Mouse (Mus musculus) neural tube, embryonic 14.5 days (tissue): ENCODE data around the gene Acaca. TPM values are rescaled to one million over a fixed set of nuclear protein-coding genes. Genes with fewer than 3 reads are reported as not detected.

Experiments used
- ATAC-seq: fragments of 200-750 bp; cut with Nextera tagmentation; 2 replicates; pipeline ENCODE4 v1.8.0; 2017; ENCODE audit warnings: low read depth, mild to moderate bottlenecking, moderate TSS enrichment, moderate library complexity
- H3K27ac ChIP-seq: fragments of 300-500 bp; sonication (generic); 2 replicates; pipeline ENCODE4 v1.5.1; 2014; ENCODE audit warnings: low read depth, mild to moderate bottlenecking, control low read depth, low read length, moderate library complexity, mixed read lengths
- H3K27me3 ChIP-seq: fragments of 300-500 bp; sonication (generic); 2 replicates; pipeline ENCODE4 v1.6.1; 2014; ENCODE audit warnings: low read length; ENCODE audit not compliant: control insufficient read depth, insufficient read depth
- H3K36me3 ChIP-seq: fragments of 300-500 bp; sonication (generic); 2 replicates; pipeline ENCODE4 v1.6.1; 2014; ENCODE audit warnings: low read length, mixed read lengths; ENCODE audit not compliant: control insufficient read depth, insufficient read depth
- H3K4me1 ChIP-seq: fragments of 300-500 bp; sonication (generic); 2 replicates; pipeline ENCODE4 v1.6.1; 2014; ENCODE audit warnings: low read length; ENCODE audit not compliant: control insufficient read depth, insufficient read depth
- H3K4me2 ChIP-seq: fragments of 300-500 bp; sonication (generic); 2 replicates; pipeline ENCODE4 v1.6.1; 2014; ENCODE audit warnings: mild to moderate bottlenecking, low read depth, low read length, control low read depth
- H3K4me3 ChIP-seq: fragments of 300-500 bp; sonication (generic); 2 replicates; pipeline ENCODE4 v1.5.1; 2014; ENCODE audit warnings: low read depth, low read length, control low read depth, mixed read lengths
- H3K9ac ChIP-seq: fragments of 300-500 bp; sonication (generic); replicated peaks from 2 replicates; pipeline ENCODE4 v1.6.1; 2014; ENCODE audit warnings: low read depth, mild to moderate bottlenecking, control low read depth, low read length, mixed read lengths
- H3K9me3 ChIP-seq: fragments of 300-500 bp; sonication (generic); 2 replicates; pipeline ENCODE4 v1.6.1; 2016; ENCODE audit warnings: low read length; ENCODE audit not compliant: control insufficient read depth
- WGBS: fragments of 180-500 bp; shearing (Covaris S2); extraction: QIAGEN DNeasy Blood & Tissue Kit; methylation state at CpG from one replicate; pipeline ENCODE4 v1.1.7; 2014; 5-methylcytosine and 5-hydroxymethylcytosine counted together
- polyA plus RNA-seq: library from polyadenylated mRNA; unstranded; fragments of >200 nt; fragmentation: Nextera tagmentation; extraction: Ambion mirVana; gene quantifications from 2 replicates; pipeline ENCODE4 v1.2.1, GENCODE M21; 2014

Acaca gene
- polyA plus RNA-seq, 1 experiment from 2014 or later: 38.8 TPM

- Histone ChIP-seq H3K4me1 (no peaks in the 10 kb centered on the region), H3K36me3 (no peaks in the 10 kb centered on the region), H3K4me2 (no peak overlapping the region), H3K4me3 (no peak overlapping the region), H3K27me3 (no peaks in the 10 kb centered on the region), H3K27ac (no peak overlapping the region), H3K9me3 (no peaks in the 10 kb centered on the region), H3K9ac (no peak overlapping the region)
- ATAC-seq: no peak
- 65% methylated on average over 3 of the region's 3 CpGs for WGBS
Observed at GRCm38 (mm10) chr11:84136453-84136852, 7.0 kb downstream of the Acaca start.

DNA sequence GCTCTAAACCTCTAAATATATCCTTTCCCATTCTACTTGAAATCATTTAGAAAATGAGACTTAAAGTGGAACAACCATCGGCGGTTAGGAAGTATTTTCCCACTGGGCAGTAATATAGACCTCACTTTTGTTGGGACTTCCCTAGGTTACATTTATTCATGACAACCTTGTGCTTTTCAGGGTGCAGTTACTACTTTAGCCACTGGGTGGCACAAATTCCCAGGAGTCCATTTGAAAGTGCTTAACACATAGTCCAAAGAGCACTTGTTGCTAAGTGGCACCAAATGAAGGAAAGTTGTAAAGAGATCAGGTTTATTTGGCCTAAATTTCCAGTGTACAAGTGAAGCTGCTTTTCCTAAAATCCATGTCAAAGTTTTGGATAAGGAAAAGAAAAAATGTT is 12.3 kb downstream of the Acaca start:
- no peak for ATAC-seq
- H3K27ac ChIP-seq: no peak overlapping the region
- H3K4me1 ChIP-seq: no peaks in the 10 kb centered on the region
- no peaks in the 10 kb centered on the region for H3K27me3 ChIP-seq
- no peaks in the 10 kb centered on the region for H3K36me3 ChIP-seq
- H3K9ac ChIP-seq: no peak overlapping the region
- H3K9me3 ChIP-seq: no peaks in the 10 kb centered on the region
- H3K4me2 ChIP-seq: no peak overlapping the region
- H3K4me3 ChIP-seq: no peak overlapping the region
- WGBS: 45% methylated on average over 2 of the region's 2 CpGs

DNA sequence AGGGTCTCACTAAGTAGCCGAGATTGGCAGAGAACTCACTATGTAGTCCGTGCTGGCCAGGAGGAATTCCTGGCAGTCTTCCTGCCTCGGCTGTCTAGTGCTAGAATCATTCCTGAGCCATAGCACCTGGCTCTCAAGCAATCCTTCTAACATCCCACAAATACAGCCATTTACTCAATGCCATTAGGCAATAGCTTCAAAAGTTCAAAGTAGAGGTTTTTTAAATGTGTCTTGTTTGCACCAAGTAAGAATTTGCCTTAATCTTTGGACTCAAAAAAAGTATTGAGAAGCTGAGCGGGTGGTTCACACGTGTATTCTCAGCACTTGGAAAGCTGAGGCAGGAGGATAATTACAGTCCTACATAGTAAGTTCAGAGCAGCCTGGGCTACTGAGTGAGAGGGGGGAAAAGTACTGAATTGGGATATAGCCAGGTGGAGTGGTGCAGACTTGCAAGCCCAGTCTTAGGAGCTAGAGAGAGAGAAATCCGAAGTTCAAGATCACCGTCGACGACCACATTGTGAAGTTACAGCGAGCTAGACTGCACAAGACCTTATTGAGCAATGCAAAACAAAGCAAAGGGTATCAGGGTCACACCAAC is 15.8 kb downstream of the Acaca start:
- Histone ChIP-seq H3K4me2 (no peak overlapping the region), H3K27ac (no peak overlapping the region), H3K9ac (no peak overlapping the region), H3K4me3 (no peak overlapping the region), H3K4me1 (no peaks in the 10 kb centered on the region), H3K36me3 (no peaks in the 10 kb centered on the region), H3K9me3 (no peaks in the 10 kb centered on the region), H3K27me3 (no peaks in the 10 kb centered on the region)
- ATAC-seq: no peak
- 72% methylated on average over 10 of the region's 10 CpGs for WGBS

DNA sequence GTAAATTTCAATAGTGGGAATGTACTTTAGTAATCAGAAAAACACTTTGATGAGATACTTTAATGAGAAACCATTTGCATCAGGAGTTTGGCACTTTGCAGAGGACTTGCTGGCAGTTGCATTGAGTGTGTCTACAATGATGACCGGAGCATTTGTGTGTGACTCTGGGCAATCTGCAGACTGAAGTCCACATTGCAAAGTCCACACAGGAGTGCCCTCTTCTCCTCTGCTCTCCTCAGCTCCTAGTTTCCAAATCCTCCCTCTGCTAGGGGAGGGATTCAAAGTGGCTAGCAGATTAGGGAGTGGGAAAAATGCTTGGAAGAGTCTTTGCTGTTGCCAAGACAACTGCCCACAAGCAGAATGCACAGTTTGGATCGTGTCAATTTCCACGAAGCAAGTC is 16.6 kb downstream of the Acaca start:
- Histone ChIP-seq H3K4me3 (no peak overlapping the region), H3K9me3 (no peaks in the 10 kb centered on the region), H3K27ac (no peak overlapping the region), H3K4me2 (no peak overlapping the region), H3K27me3 (no peaks in the 10 kb centered on the region), H3K4me1 (no peaks in the 10 kb centered on the region), H3K36me3 (no peaks in the 10 kb centered on the region), H3K9ac (no peak overlapping the region)
- 54% methylated on average over 3 of the region's 3 CpGs for WGBS
- no peak for ATAC-seq

GRCm38 (mm10) chr11:84150884-84151283 is 21.4 kb downstream of the Acaca start:
- WGBS: 78% methylated on average over 2 of the region's 2 CpGs
- H3K27me3 ChIP-seq: no peaks in the 10 kb centered on the region
- no peaks in the 10 kb centered on the region for H3K9me3 ChIP-seq
- no peak for ATAC-seq
- no peaks in the 10 kb centered on the region for H3K4me1 ChIP-seq
- no peak overlapping the region for H3K4me2 ChIP-seq
- no peak overlapping the region for H3K27ac ChIP-seq
- H3K4me3 ChIP-seq: no peak overlapping the region
- H3K9ac ChIP-seq: no peak overlapping the region
- no peaks in the 10 kb centered on the region for H3K36me3 ChIP-seq

DNA sequence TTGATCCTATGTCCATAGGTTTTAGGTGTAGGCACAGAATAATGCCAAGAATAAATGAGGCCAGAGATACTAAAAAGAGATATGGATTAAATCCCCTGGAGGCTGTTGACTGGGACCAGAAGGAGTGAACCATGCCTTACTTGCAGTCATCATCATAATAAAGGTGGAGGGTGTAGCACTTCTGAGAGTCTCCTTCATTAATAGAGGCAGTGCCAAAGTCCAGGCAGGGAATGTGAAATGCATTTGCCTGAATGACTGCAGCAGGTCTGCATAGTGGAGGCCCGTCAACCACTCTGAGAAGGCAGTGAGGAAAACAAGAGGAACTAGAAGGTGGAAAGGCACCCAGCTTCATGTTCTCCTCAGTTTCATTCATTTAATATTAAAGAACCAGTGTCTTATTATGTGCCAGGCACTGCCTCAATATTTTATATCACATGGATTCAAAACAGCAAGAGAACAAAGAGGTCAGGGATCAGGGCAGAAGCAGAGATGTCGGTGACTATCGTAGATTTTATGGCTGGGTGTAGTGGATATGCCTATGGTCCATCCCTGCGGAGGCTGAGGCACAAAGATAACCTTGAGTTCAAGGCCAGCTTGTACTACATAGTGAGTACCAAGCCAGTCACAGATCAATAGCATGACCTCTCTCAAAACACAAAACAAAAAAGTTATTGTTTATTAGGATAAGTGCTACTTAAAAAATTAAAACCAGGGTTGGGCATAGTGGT is 27.2 kb downstream of the Acaca start:
- H3K27ac ChIP-seq: no peak overlapping the region
- no peaks in the 10 kb centered on the region for H3K4me1 ChIP-seq
- H3K27me3 ChIP-seq: no peaks in the 10 kb centered on the region
- no peak for ATAC-seq
- H3K4me3 ChIP-seq: no peak overlapping the region
- whole genome bisulfite sequencing: 86% methylated on average over 4 of the region's 4 CpGs
- H3K9ac ChIP-seq: no peak overlapping the region
- H3K36me3 ChIP-seq: no peaks in the 10 kb centered on the region
- H3K9me3 ChIP-seq: no peaks in the 10 kb centered on the region
- no peak overlapping the region for H3K4me2 ChIP-seq

DNA sequence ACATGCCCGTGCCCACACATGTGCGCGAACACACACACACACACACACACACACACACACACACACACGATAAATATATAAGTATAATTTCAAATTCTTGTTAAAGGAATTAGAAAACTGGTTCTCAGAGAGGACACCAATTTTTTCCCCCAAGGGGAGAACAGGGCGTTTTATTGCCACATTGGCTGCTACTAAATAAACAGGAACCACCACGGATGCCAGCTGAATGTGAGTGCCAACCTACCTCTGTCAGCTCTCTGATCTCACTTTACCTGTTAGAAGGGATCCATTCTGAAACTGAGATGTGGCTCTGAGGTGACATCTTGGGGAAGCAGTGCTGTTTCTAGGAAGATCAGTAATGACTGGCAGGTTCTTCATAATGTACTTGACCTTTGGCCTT is 34.7 kb downstream of the Acaca start:
- Histone ChIP-seq H3K9ac (no peak overlapping the region), H3K27me3 (no peaks in the 10 kb centered on the region), H3K27ac (no peak overlapping the region), H3K4me2 (no peak overlapping the region), H3K4me1 (no peaks in the 10 kb centered on the region), H3K9me3 (no peaks in the 10 kb centered on the region), H3K36me3 (no peaks in the 10 kb centered on the region), H3K4me3 (no peak overlapping the region)
- WGBS: 91% methylated on average over 6 of the region's 6 CpGs
- ATAC-seq: no peak

DNA sequence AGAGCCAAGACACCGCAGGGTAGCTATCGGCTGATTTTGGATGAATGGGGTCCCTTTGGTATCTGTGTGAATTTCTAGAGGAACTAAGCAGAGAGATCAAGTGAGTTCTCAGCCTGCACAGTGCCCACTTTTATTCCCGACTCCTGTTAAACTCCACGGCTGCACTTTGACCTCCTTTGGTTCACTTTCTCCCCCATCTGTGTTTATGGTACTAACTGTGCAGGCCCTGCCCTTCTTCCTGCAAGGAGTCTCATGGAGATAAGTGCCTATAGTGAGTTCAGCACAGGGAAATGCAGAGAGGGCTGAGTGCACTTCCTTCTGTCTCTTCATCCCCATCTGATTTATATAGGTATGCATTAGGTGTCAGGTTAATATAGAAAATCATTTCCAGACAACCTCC is 35.1 kb downstream of the Acaca start:
- no peak for ATAC-seq

GRCm38 (mm10) chr11:84167046-84167526 is 37.6 kb downstream of the Acaca start, which contains the start of gene Gm11437:
Gm11437 (minus strand) TSS chr11:84167476.
- Histone ChIP-seq H3K4me2 (no peak within 1 kb of the TSS), H3K36me3 (no peaks in the 10 kb centered on the region), H3K27me3 (no peaks in the 10 kb centered on the region), H3K4me1 (no peaks in the 10 kb centered on the region), H3K9me3 (no peaks in the 10 kb centered on the region), H3K27ac (no peak within 1 kb of the TSS), H3K9ac (no peak within 1 kb of the TSS), H3K4me3 (no peak within 1 kb of the TSS)
- 88% methylated on average over 5 of the region's 5 CpGs for WGBS
- ATAC-seq: no peak

More for the DNA sequence above, 35.1 kb downstream of the Acaca start:
- no peaks in the 10 kb centered on the region for H3K4me1 ChIP-seq
- H3K9me3 ChIP-seq: no peaks in the 10 kb centered on the region
- H3K9ac ChIP-seq: no peak overlapping the region
- H3K4me3 ChIP-seq: no peak overlapping the region
- 70% methylated on average over 4 of the region's 4 CpGs for WGBS
- no peak overlapping the region for H3K4me2 ChIP-seq
- no peaks in the 10 kb centered on the region for H3K36me3 ChIP-seq
- no peaks in the 10 kb centered on the region for H3K27me3 ChIP-seq
- no peak overlapping the region for H3K27ac ChIP-seq
